Mouse (Mus musculus) E14TG2a.4 (cell line): Measurements from ENCODE around the gene Fam83d.
A peak's percentile ranks its signal among the peaks of the same experiment; 100 is the strongest.

Experiments used
- CTCF ChIP-seq: conservative IDR thresholded peaks from 2 replicates; pipeline ENCODE4 v1.5.1; 2014; ENCODE audit warnings: low read length
- POU5F1 ChIP-seq: IDR thresholded peaks from 2 replicates; pipeline ENCODE4 v1.6.1; 2014; ENCODE audit warnings: low read length, borderline replicate concordance

GRCm38 (mm10) chr2:158828124-158828523, 60.2 kb downstream of the Fam83d start:
- peak; percentile 34 for TF ChIP-seq CTCF
- TF ChIP-seq POU5F1: no peak
